Mouse (Mus musculus) liver, adult 10 weeks (tissue): ENCODE results near the gene Olfr771. TPM values are rescaled to one million over a fixed set of nuclear protein-coding genes. Genes with fewer than 3 reads are reported as not detected.

ENCODE experiments used
- polyA plus RNA-seq: library from polyadenylated mRNA; stranded (reverse); fragments of 350-450 nt; fragmentation: Illumina TruSeq; extraction: RNeasy Lipid Tissue Mini Kit (QIAGEN cat#74804); gene quantifications from one replicate; pipeline ENCODE4 v1.2.3, GENCODE M21; 2014; ENCODE audit warnings: low read depth, low replicate concordance

Olfr771 gene
- polyA plus RNA-seq = not detected

GRCm38 (mm10) chr10:129164651-129165050 is at the start of gene Olfr771:
Gene Olfr771, minus strand, starts transcription at chr10:129164751.

GRCm38 (mm10) chr10:129187319-129187718 is 22.8 kb upstream of the Olfr771 start, which contains the start of gene Olfr773:
Gene Olfr773, minus strand, starts transcription at chr10:129187419.

GRCm38 (mm10) chr10:129177821-129178220 is 13.3 kb upstream of the Olfr771 start, which contains the start of gene Olfr772:
Gene Olfr772, minus strand, starts transcription at chr10:129177921.

GRCm38 (mm10) chr10:129138898-129139297 is 25.7 kb downstream of the Olfr771 start, which contains the start of gene Olfr770:
Gene Olfr770, minus strand, starts transcription at chr10:129138998.

GRCm38 (mm10) chr10:129117761-129118160 is 46.8 kb downstream of the Olfr771 start, which contains the start of gene Olfr769:
Gene Olfr769, minus strand, starts transcription at chr10:129117861.

Other genes with a start within 250 kb of the Olfr771 start
- gene Rdh5, start 241.9 kb downstream of the Olfr771 start, polyA plus RNA-seq = 7.7 TPM
- 15.0 TPM for gene Bloc1s1, start 240.7 kb downstream of the Olfr771 start, polyA plus RNA-seq
- gene Itga7, start 230.9 kb downstream of the Olfr771 start, polyA plus RNA-seq = 0.69 TPM
- gene Mettl7b, start 203.8 kb downstream of the Olfr771 start, polyA plus RNA-seq = 198 TPM
- gene Olfr9, start 175.3 kb downstream of the Olfr771 start, polyA plus RNA-seq = not detected
- not detected for gene Olfr763, start 154.0 kb downstream of the Olfr771 start, polyA plus RNA-seq
- gene Olfr764-ps1, start 124.9 kb downstream of the Olfr771 start, polyA plus RNA-seq = not detected
- gene Olfr765, start 114.8 kb downstream of the Olfr771 start, polyA plus RNA-seq = not detected
- gene Olfr766-ps1, start 95.8 kb downstream of the Olfr771 start, polyA plus RNA-seq = not detected
- not detected for gene Olfr767, start 81.8 kb downstream of the Olfr771 start, polyA plus RNA-seq
- gene Olfr768, start 65.4 kb downstream of the Olfr771 start, polyA plus RNA-seq = not detected
- gene Olfr769, start 46.9 kb downstream of the Olfr771 start, polyA plus RNA-seq = not detected
- not detected for gene Olfr770, start 25.8 kb downstream of the Olfr771 start, polyA plus RNA-seq
- not detected for gene Olfr772, start 13.2 kb upstream of the Olfr771 start, polyA plus RNA-seq
- gene Olfr773, start 22.7 kb upstream of the Olfr771 start, polyA plus RNA-seq = not detected
- not detected for gene Olfr774, start 71.5 kb upstream of the Olfr771 start, polyA plus RNA-seq
- not detected for gene Olfr775, start 83.7 kb upstream of the Olfr771 start, polyA plus RNA-seq
- not detected for gene Olfr776, start 94.4 kb upstream of the Olfr771 start, polyA plus RNA-seq
- gene Olfr777, start 106.7 kb upstream of the Olfr771 start, polyA plus RNA-seq = not detected
- gene Olfr780, start 153.4 kb upstream of the Olfr771 start, polyA plus RNA-seq = not detected
- gene Olfr781, start 164.1 kb upstream of the Olfr771 start, polyA plus RNA-seq = not detected
- gene Olfr782, start 184.1 kb upstream of the Olfr771 start, polyA plus RNA-seq = not detected
- gene Olfr784, start 219.3 kb upstream of the Olfr771 start, polyA plus RNA-seq = not detected
- gene Olfr785, start 240.7 kb upstream of the Olfr771 start, polyA plus RNA-seq = not detected